11 mouse cellular contexts compared by ENCODE assay signal in the genomic region with DNA sequence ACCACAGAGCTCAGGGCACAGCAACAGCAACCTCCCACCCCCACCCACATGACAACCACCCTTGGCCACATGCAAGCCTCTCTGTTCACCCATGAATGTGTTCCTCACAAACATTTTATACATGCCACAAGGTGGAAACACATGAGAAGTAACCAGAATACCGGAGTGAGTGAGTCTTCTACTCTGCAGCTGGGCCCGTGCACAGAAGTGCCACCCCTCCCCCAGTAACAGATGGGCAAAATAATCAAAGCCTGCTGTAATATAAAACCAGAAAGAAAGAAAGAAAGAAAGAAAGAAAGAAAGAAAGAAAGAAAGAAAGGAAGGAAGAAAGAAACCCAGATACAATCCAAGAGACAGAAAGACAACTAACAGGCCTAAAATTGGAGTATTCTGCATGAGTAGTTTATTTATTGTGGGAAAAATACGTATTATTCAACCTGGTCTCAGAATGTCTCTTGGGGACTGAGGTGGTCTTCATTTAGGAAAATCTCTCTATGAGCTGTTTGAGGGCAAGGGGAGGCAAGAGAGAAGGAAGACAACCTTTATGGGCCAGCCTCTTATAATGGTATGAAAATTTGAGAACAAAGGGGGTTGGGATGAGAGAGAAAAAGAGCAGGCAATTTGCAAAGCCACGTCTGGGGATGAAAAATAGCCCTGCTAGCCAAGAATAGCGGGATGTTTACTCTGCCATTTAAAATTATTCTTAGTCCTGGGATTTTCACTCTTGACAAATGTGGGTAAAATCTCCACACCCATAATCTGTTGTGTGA.
DNase-seq lines count a peak whose midpoint lies in the region; ATAC-seq lines count a peak whose summit lies in the region.
"Had no signal": no experiment of that assay in that cellular context is flagged by ENCODE, and none has a peak within 500 bp of the region (broad histone marks: within the 10 kb centered on the region; RNA-seq: fewer than 3 reads in every experiment).

No protein-coding gene starts in this region.

- intact Hi-C loops in gastrocnemius, postnatal 36 days (cut with DNase I) = no loop called here

- ATAC-seq in forebrain, embryonic 11.5 days (replicated peaks; ENCODE audit: low FRiP score) = peak; percentile 55
- no peak for ATAC-seq in neural tube, embryonic 13.5 days (ENCODE audit: low read depth)
- no peak for ATAC-seq in intestine, embryonic 15.5 days
- no peak for ATAC-seq in erythroid progenitor cell, adult 5-6 weeks (replicated peaks; ENCODE audit: low FRiP score, poor library complexity, severe bottlenecking)

- DNase-seq in brain, adult 2 months (ENCODE audit: low read depth, low spot score) = peak; percentile 8
- peak; percentile 64 for DNase-seq in forebrain, embryonic 11.5 days (ENCODE audit: low spot score)
- peak; percentile 34 for DNase-seq in limb, embryonic 10.5 days (ENCODE audit: low spot score)
- DNase-seq in lung, adult 18-20 months = no peak
- DNase-seq in gastrocnemius, postnatal 36 days = no peak
- DNase-seq: lung, postnatal 10 days had no signal

- no peaks in the 10 kb centered on the region for H3K9me3 ChIP-seq in forebrain, embryonic 11.5 days (ENCODE audit: control insufficient read depth, low read length)
- no peaks in the 10 kb centered on the region for H3K9me3 ChIP-seq in limb, embryonic 10.5 days (replicated peaks)
- H3K9me3 ChIP-seq in neural tube, embryonic 13.5 days = no peaks in the 10 kb centered on the region
- H3K9me3 ChIP-seq in intestine, embryonic 15.5 days = no peaks in the 10 kb centered on the region
- H3K9me3 ChIP-seq: heart, embryonic 10.5 days had no signal

- H3K4me3 ChIP-seq in forebrain, embryonic 11.5 days (ENCODE audit: low read depth, low read length) = no peak overlapping the region
- no peak overlapping the region for H3K4me3 ChIP-seq in limb, embryonic 10.5 days
- no peak overlapping the region for H3K4me3 ChIP-seq in neural tube, embryonic 13.5 days
- H3K4me3 ChIP-seq in intestine, embryonic 15.5 days (replicated peaks) = no peak overlapping the region
- H3K4me3 ChIP-seq: heart, embryonic 10.5 days; left cerebral cortex, adult 2 months had no signal

- H3K36me3 ChIP-seq in forebrain, embryonic 11.5 days (ENCODE audit: control insufficient read depth, insufficient read depth, low read length) = no peaks in the 10 kb centered on the region
- no peaks in the 10 kb centered on the region for H3K36me3 ChIP-seq in limb, embryonic 10.5 days
- no peaks in the 10 kb centered on the region for H3K36me3 ChIP-seq in neural tube, embryonic 13.5 days
- no peaks in the 10 kb centered on the region for H3K36me3 ChIP-seq in intestine, embryonic 15.5 days
- H3K36me3 ChIP-seq: heart, embryonic 10.5 days had no signal

- H3K9ac ChIP-seq in forebrain, embryonic 11.5 days (ENCODE audit: low read length) = peak overlapping the region; percentile 45; the same call in 1 of the 2 replicates
- peak overlapping the region; percentile 41; the same call in 1 of the 2 replicates for H3K9ac ChIP-seq in neural tube, embryonic 13.5 days
- H3K9ac ChIP-seq in intestine, embryonic 15.5 days = no peak overlapping the region

- no peaks in the 10 kb centered on the region for H3K27me3 ChIP-seq in forebrain, embryonic 11.5 days (ENCODE audit: control insufficient read depth, insufficient read depth, low read length)
- no peaks in the 10 kb centered on the region for H3K27me3 ChIP-seq in limb, embryonic 10.5 days (ENCODE audit: low read depth, poor library complexity, severe bottlenecking)
- H3K27me3 ChIP-seq in neural tube, embryonic 13.5 days = no peaks in the 10 kb centered on the region
- H3K27me3 ChIP-seq in intestine, embryonic 15.5 days (replicated peaks) = no peaks in the 10 kb centered on the region

- H3K4me2 ChIP-seq in forebrain, embryonic 11.5 days (ENCODE audit: low read depth, low read length, severe bottlenecking) = peak overlapping the region; percentile 11; the same call in 1 of the 2 replicates
- peak overlapping the region; percentile 21 for H3K4me2 ChIP-seq in neural tube, embryonic 13.5 days
- no peak overlapping the region for H3K4me2 ChIP-seq in intestine, embryonic 15.5 days (replicated peaks)

- 13% methylated on average over 5 of the region's 5 CpGs for WGBS in forebrain, embryonic 11.5 days
- 29% methylated on average over 5 of the region's 5 CpGs for WGBS in limb, embryonic 10.5 days
- WGBS in neural tube, embryonic 13.5 days = 6% methylated on average over 5 of the region's 5 CpGs
- WGBS in intestine, embryonic 15.5 days = 37% methylated on average over 5 of the region's 5 CpGs

- H3K27ac ChIP-seq in forebrain, embryonic 11.5 days (ENCODE audit: low read depth, low read length) = peak overlapping the region; percentile 94
- peak overlapping the region; percentile 80 for H3K27ac ChIP-seq in limb, embryonic 10.5 days
- peak overlapping the region; percentile 83 for H3K27ac ChIP-seq in neural tube, embryonic 13.5 days (replicated peaks)
- no peak overlapping the region for H3K27ac ChIP-seq in intestine, embryonic 15.5 days
- H3K27ac ChIP-seq: heart, embryonic 10.5 days; left cerebral cortex, adult 2 months had no signal

- peaks cover 35% of the 10 kb centered on the region for H3K4me1 ChIP-seq in forebrain, embryonic 11.5 days (replicated peaks; ENCODE audit: control insufficient read depth, insufficient read depth, low read length)
- H3K4me1 ChIP-seq in limb, embryonic 10.5 days = peaks cover 41% of the 10 kb centered on the region
- peaks cover 61% of the 10 kb centered on the region for H3K4me1 ChIP-seq in neural tube, embryonic 13.5 days (replicated peaks)
- 0 out of 2 replicates have a peak, but pooled peaks cover 4% of the 10 kb centered on the region for H3K4me1 ChIP-seq in intestine, embryonic 15.5 days (replicated peaks)

Comparison
In these comparisons a context has a peak if more than half of its experiments do, and no peak if none do; other contexts are left out.
1. DNase-seq: peak in brain, adult 2 months (single experiment), forebrain, embryonic 11.5 days (single experiment) and limb, embryonic 10.5 days (single experiment); none in lung, adult 18-20 months (0 of 2) and gastrocnemius, postnatal 36 days (0 of 2).